Mouse (Mus musculus) 3134 (cell line): Measurements from ENCODE around the gene Nrxn3.

Experiments
- DNase-seq: peaks from one replicate; pipeline ENCODE4 v3.0.0-alpha.2; 2011; ENCODE audit warnings: low spot score; ENCODE audit not compliant: insufficient read length; ENCODE audit errors: extremely low read depth

Nrxn3 gene

GRCm38 (mm10) chr12:89789981-89790380 lies 1067.3 kb downstream of the Nrxn3 start:
- no peak for DNase-seq

DNA sequence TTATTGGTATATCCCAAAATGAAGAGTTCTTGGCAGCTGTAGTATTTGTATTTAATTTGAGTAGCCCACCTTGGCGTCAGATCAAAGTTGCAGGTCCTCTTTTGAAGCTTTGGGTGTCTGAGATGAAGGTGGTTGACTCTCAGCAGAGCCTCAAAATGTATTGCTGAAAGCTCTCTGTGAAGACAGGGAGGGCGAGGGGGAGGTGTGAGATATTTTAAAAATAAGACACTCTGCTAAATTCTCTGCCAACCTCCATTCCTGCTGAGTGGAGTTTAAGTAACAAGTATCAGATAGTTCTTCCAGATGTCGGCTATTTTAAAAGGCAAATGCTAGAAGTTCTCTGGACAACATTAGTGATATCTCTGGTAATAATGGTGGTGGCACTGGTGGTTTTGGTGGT lies 1069.2 kb downstream of the Nrxn3 start:
- no peak for DNase-seq

- DNase-seq: no peak
These were observed 1072.1 kb downstream of the Nrxn3 start for GRCm38 (mm10) chr12:89794741-89795140.

- DNase-seq: no peak
These were observed 1085.5 kb downstream of the Nrxn3 start for GRCm38 (mm10) chr12:89808217-89808616.

DNA sequence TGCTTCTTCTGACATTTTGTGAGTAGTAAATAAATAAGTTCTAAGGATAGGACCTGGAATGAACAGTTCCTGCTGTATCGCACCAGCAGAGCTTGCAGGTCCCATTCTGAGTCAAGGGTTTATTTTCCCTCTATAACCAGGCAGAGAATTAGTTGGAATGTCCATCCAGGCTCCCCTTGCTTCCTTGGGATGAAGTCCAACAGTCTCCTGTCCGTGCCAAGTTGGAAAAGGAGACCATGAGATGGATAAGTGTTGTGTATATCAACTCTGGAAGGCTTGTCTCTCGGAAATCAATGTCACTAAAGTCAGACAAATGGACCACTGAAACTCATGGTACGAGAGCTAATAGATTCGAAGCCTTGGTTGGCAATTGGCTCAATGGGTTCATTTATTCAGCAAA lies 1087.5 kb downstream of the Nrxn3 start:
- DNase-seq: no peak

DNA sequence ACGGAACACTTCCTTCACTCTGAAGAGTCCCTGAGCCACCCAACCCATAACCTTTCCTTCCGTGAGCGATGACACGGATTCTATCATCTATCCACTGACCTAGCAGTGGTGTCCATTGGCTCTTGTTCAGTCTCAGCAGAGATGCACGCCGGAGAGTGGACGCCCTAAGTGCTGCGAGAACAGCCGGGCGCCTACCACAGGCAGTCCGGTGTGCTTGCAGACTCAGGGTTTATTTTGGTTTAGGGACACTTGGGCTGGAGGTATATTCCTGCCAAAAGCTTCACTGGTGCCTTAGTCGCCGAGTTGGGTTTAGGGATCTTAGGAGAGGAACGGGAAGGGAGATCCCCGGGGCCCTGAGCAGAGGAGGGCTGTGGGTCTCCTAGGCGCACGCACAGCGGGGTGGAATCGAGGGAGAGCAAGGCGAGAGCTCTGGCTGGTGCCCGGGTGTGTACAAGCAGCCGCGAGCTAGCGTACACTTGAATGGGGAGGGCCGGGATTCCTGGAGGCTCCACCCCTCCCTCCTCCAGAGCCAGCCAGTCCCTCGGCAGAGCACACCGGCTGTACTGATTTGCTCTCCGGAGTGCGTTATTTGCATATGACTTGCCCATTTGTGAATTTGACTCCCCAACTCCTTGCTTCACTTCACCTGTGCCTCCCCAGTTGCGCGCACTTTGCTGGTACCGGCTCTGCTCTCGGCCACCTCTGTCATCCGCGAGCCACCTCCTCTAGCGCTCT lies 1089.3 kb downstream of the Nrxn3 start:
- no peak for DNase-seq

- no peak for DNase-seq
These were observed 1090.0 kb downstream of the Nrxn3 start for GRCm38 (mm10) chr12:89812550-89813207.

- DNase-seq: no peak
These were observed 1090.6 kb downstream of the Nrxn3 start for GRCm38 (mm10) chr12:89813294-89813693.

DNA sequence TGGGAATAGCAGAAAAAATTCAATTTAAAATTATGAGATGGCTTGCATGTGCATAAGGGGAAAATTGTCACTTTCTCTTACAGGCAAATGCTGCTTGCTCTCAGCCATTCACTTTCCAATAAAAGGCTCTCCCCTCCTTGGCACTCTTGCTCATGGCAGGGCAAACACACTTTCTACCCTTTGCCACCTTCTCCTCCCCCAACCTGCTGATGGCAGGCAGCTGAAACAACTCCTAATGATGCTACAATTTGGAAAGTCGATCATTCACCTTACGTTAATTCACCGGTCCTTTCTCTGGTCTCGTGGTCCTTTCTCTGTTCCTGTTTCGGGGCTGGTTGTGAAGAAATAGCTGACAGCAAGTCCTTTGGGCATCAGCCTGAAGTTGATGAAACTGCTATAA lies 1091.0 kb downstream of the Nrxn3 start:
- DNase-seq: no peak

DNA sequence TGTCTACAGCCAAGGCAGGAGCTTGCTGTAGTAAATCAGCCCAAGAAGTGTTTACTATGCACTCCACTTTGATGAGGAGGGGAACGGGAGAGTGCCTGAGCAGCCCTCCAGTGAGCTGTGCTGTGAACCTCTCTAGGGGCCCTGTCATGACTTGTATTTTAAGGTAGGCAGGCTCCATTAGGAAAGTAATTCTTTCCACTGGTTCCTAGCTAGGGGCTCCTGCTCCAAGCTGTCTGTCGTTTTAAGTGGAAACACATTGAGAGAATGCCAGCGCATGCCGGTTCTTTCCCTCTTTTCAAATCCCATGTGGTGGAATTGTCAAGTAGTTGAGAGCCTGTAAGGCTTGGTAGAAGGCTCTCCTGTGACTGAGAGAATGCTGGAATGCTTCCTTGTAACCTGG lies 1091.9 kb downstream of the Nrxn3 start:
- no peak for DNase-seq

DNA sequence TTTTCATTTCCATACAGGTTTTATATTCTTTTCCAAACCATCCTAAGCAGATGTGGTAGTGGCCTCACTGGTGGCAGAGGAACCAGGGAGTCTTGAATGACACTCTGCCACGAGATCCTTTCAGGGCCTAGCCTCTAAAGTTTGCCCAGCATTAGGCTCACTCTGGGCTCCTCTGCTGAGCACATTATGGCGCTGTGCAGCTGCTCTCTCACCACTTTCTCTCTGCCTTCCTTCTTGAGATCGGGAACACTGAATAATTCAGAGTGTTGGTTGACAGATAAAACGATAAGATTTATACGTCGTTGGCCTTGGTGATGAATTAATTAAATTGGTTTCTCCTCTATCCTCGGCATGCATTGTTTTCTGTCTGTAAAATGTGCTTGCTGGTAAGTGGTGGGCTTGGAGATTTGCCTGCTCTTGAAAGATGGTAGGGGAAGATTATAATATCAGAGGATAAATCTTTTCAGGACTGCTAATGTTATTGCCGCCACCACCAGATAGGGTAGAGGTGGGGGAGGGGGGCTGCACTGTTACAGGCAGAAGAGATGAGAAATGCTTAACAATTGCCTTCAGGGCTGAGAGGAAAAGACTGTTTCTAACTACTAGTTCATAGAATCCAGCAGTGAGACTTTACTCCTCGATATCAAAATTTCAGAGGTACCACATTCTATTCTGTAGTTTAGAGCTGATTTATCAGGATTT lies 1094.5 kb downstream of the Nrxn3 start:
- DNase-seq: no peak

DNA sequence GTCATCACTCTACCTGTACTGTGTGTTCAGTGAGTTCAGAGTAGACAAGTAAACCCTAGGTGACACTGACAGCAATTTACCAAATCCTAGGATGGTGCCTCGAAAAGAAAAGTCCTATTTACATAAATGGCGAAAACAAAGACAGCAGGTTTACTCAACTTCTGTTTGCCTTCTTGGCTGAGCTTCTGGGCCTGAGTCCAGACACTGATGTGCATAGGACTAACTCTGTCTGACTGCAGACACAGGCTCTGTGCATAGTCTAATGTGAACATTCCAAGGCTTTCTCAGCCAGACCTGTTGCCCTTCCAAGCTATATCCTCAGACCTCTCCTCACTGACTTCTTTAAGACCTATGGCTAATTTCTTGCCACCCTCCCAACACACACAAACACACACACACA lies 1095.5 kb downstream of the Nrxn3 start:
- no peak for DNase-seq

DNA sequence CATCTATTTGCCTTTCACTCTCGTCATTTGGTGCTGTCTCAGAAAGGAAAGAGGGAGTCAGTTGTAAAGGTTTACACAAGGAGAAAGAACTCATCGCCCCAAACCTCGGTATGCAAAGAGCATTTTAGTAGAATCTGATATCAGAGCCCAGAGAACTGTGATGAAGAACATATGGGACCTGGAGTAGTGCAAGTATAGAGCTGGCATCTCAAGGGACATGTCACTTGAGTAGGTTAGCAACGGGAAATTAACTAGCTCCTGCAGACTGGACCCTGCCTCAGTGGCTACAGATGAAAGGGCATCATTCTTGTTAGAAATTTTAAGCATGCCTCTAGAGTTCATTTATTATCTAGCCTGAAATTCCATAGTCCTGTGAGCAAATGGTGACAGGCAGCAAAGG lies 1099.5 kb downstream of the Nrxn3 start:
- no peak for DNase-seq

GRCm38 (mm10) chr12:89829927-89830326 lies 1107.3 kb downstream of the Nrxn3 start:
- no peak for DNase-seq

GRCm38 (mm10) chr12:89830350-89830749 lies 1107.7 kb downstream of the Nrxn3 start:
- DNase-seq: no peak

DNA sequence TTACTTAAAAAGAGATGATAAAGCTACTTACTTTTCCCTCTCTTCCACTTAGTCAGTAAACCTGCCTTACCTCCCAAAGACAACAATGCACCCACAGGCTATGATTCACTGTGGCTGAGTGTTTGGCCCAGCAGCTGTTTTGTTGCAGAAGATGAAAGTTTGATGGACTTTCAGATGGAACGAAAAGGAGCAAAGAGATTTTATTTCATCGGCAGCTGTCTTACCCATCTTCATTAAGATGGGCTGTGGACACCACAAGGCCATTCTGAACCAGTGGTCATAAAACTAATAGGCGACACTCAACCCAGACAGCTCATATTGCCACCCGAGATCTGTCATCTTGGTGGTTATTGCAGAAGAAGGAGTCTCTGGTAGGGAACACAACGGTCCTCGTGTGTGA lies 1108.6 kb downstream of the Nrxn3 start:
- no peak for DNase-seq

DNA sequence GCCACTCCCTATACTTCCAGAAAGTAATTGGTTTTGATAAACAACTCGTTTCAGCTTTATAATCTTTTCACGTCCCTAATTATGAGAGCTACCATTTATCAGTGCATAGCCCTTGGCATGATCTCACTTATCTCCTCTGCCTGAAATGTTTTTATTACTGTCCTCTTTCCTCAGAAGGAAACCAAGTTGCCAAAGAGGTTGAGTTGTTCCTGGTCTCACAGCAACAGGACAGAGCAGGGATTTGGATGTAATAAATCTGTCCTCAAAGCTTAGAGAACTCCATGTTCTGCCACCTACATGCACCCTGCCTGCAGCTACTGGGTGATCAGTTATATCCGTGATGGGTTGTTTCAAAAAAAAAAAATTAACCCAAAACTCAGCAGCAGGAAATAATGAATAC lies 1113.6 kb downstream of the Nrxn3 start:
- no peak for DNase-seq

DNA sequence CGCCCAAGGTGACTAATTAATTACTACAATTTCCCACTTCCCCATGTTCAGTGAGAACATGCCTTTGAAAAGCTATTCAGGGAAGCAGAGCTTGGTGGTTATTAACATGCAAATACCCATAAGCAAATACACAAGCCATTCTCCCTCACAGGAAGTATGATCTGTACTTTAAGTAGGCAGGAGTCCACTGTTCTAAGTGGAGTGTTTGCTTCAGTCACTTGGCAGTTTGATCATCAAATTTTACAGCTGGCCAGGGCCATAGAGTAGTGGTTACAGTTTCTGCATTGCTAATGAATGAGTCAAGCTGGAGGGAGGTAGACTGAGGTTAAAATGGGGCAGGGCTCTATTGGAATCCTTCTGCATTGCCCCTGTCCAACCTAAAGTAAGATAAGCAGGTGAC lies 1120.2 kb downstream of the Nrxn3 start:
- no peak for DNase-seq

GRCm38 (mm10) chr12:89848116-89848515 lies 1125.4 kb downstream of the Nrxn3 start:
- no peak for DNase-seq

DNA sequence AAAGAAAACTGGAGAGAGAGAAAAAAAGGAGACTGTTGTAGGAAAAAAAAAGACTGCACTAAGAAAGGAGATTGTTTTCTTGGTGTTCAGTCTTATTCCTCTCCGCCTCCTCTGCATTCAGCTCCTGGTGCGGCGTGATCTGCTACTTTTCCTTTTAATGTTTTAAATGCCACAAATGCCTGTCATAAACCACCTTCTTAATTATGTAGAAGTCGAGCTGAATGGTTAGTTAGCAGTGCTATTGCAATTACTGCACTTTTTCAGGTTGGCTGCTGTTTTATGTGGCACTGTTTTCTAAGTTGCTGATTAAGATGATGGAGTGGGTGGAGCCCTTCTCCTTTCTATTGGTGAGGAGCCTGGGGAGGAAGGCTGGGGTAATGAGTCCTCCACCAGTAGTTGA lies 1131.7 kb downstream of the Nrxn3 start:
- no peak for DNase-seq

- no peak for DNase-seq
These were observed 1144.4 kb downstream of the Nrxn3 start for GRCm38 (mm10) chr12:89867124-89867523.
